Mouse (Mus musculus) erythroblast, embryonic 14.5 days (primary cell): ENCODE measurements around the gene Rcsd1. TPM values are rescaled to one million over a fixed set of nuclear protein-coding genes. Genes with fewer than 3 reads are reported as not detected.

Experiments used
- H3K27me3 ChIP-seq: 2 replicates; pipeline ENCODE4 v1.6.1; 2012; ENCODE audit warnings: inconsistent platforms; ENCODE audit not compliant: control insufficient read depth
- H3K36me3 ChIP-seq: 2 replicates; pipeline ENCODE4 v1.6.1; 2012; ENCODE audit warnings: mild to moderate bottlenecking, inconsistent platforms; ENCODE audit not compliant: control insufficient read depth
- H3K4me1 ChIP-seq: 2 replicates; pipeline ENCODE4 v1.6.1; 2012; ENCODE audit warnings: inconsistent platforms; ENCODE audit not compliant: control insufficient read depth
- H3K4me3 ChIP-seq: replicated peaks from 2 replicates; pipeline ENCODE3; 2012; ENCODE audit warnings: moderate library complexity, mild to moderate bottlenecking, inconsistent platforms
- H3K9me3 ChIP-seq: 2 replicates; pipeline ENCODE4 v1.6.1; 2012; ENCODE audit warnings: low read length, inconsistent platforms, mixed read lengths; ENCODE audit not compliant: control insufficient read depth
- GATA1 ChIP-seq: IDR thresholded peaks from 2 replicates; pipeline ENCODE4 v1.6.1; 2012; ENCODE audit warnings: low read length, inconsistent platforms, mixed read lengths
- TAL1 ChIP-seq: IDR thresholded peaks from 3 replicates; pipeline ENCODE4 v1.6.1; 2012; ENCODE audit warnings: low read length, inconsistent platforms, mixed read lengths
- polyA plus RNA-seq: library from polyadenylated mRNA; stranded (reverse); fragments of >175 nt; gene quantifications from 2 replicates; pipeline ENCODE4 v1.2.3, GENCODE M21; 2012

Rcsd1 gene
- polyA plus RNA-seq, 1 experiment = 0.11 TPM

- Histone ChIP-seq H3K9me3 (no peaks in the 10 kb centered on the region), H3K27me3 (peaks cover 28% of the 10 kb centered on the region), H3K36me3 (no peaks in the 10 kb centered on the region), H3K4me1 (peaks cover under 1% of the 10 kb centered on the region; the same call in 1 of the 2 replicates), H3K4me3 (no peak overlapping the region)
- TF ChIP-seq GATA1 (no peak), TAL1 (no peak)
Measured at GRCm38 (mm10) chr1:165697701-165698100, 11.9 kb downstream of the Rcsd1 start.

- no peak for TF ChIP-seq GATA1
- no peak for TF ChIP-seq TAL1
- Histone ChIP-seq H3K27me3 (peaks cover 20% of the 10 kb centered on the region), H3K9me3 (no peaks in the 10 kb centered on the region), H3K36me3 (no peaks in the 10 kb centered on the region), H3K4me1 (no peaks in the 10 kb centered on the region), H3K4me3 (no peak overlapping the region)
Measured at GRCm38 (mm10) chr1:165696870-165697269, 12.7 kb downstream of the Rcsd1 start.

GRCm38 (mm10) chr1:165696040-165696439, 13.5 kb downstream of the Rcsd1 start:
- H3K9me3 ChIP-seq = no peaks in the 10 kb centered on the region
- TF ChIP-seq TAL1 (no peak), GATA1 (no peak)
- no peaks in the 10 kb centered on the region for H3K36me3 ChIP-seq
- no peaks in the 10 kb centered on the region for H3K4me1 ChIP-seq
- H3K4me3 ChIP-seq = no peak overlapping the region
- peaks cover 12% of the 10 kb centered on the region for H3K27me3 ChIP-seq

- Histone ChIP-seq H3K4me3 (no peak overlapping the region), H3K9me3 (no peaks in the 10 kb centered on the region), H3K4me1 (no peaks in the 10 kb centered on the region), H3K36me3 (no peaks in the 10 kb centered on the region), H3K27me3 (peaks cover 6% of the 10 kb centered on the region)
- TF ChIP-seq TAL1 = no peak
- no peak for TF ChIP-seq GATA1
Measured at GRCm38 (mm10) chr1:165695392-165696014, 14.1 kb downstream of the Rcsd1 start.

GRCm38 (mm10) chr1:165693856-165694255, 15.7 kb downstream of the Rcsd1 start:
- TF ChIP-seq TAL1 (no peak), GATA1 (no peak)
- no peaks in the 10 kb centered on the region for H3K4me1 ChIP-seq
- no peaks in the 10 kb centered on the region for H3K27me3 ChIP-seq
- no peaks in the 10 kb centered on the region for H3K9me3 ChIP-seq
- H3K4me3 ChIP-seq = no peak overlapping the region
- no peaks in the 10 kb centered on the region for H3K36me3 ChIP-seq

GRCm38 (mm10) chr1:165691516-165691915, 18.0 kb downstream of the Rcsd1 start:
- Histone ChIP-seq H3K27me3 (no peaks in the 10 kb centered on the region), H3K4me1 (no peaks in the 10 kb centered on the region), H3K9me3 (no peaks in the 10 kb centered on the region), H3K36me3 (no peaks in the 10 kb centered on the region), H3K4me3 (no peak overlapping the region)
- TF ChIP-seq TAL1 (no peak), GATA1 (no peak)

- Histone ChIP-seq H3K27me3 (no peaks in the 10 kb centered on the region), H3K4me1 (no peaks in the 10 kb centered on the region), H3K4me3 (no peak overlapping the region), H3K9me3 (no peaks in the 10 kb centered on the region), H3K36me3 (no peaks in the 10 kb centered on the region)
- TF ChIP-seq GATA1 = no peak
Measured at GRCm38 (mm10) chr1:165689845-165690244, 19.7 kb downstream of the Rcsd1 start.

GRCm38 (mm10) chr1:165687861-165688260, 21.7 kb downstream of the Rcsd1 start:
- no peak for TF ChIP-seq TAL1
- no peak for TF ChIP-seq GATA1
- Histone ChIP-seq H3K36me3 (no peaks in the 10 kb centered on the region), H3K4me3 (no peak overlapping the region), H3K4me1 (no peaks in the 10 kb centered on the region), H3K27me3 (no peaks in the 10 kb centered on the region), H3K9me3 (no peaks in the 10 kb centered on the region)

GRCm38 (mm10) chr1:165686963-165687362, 22.6 kb downstream of the Rcsd1 start:
- no peak for TF ChIP-seq GATA1
- no peak for TF ChIP-seq TAL1
- Histone ChIP-seq H3K27me3 (no peaks in the 10 kb centered on the region), H3K9me3 (no peaks in the 10 kb centered on the region), H3K4me1 (no peaks in the 10 kb centered on the region), H3K36me3 (no peaks in the 10 kb centered on the region), H3K4me3 (no peak overlapping the region)

- no peaks in the 10 kb centered on the region for H3K36me3 ChIP-seq
- TF ChIP-seq TAL1 = no peak
- TF ChIP-seq GATA1 = no peak
- no peak overlapping the region for H3K4me3 ChIP-seq
- no peaks in the 10 kb centered on the region for H3K4me1 ChIP-seq
- no peaks in the 10 kb centered on the region for H3K9me3 ChIP-seq
- no peaks in the 10 kb centered on the region for H3K27me3 ChIP-seq
Measured at GRCm38 (mm10) chr1:165686349-165686748, 23.2 kb downstream of the Rcsd1 start.
